Mouse (Mus musculus): ENCODE measurements around the gene Rtl6. TPM values are rescaled to one million over a fixed set of nuclear protein-coding genes. Genes with fewer than 3 reads are reported as not detected.

Rtl6 gene
- polyA plus RNA-seq, 1 experiment: 21.6 TPM

GRCm38 (mm10) chr15:84593514-84593913 is 35.9 kb upstream of the Rtl6 start:
- WGBS: 51% methylated on average over 9 of the region's 9 CpGs
- no peak overlapping the region for H3K4me3 ChIP-seq (replicated peaks; ENCODE audit: insufficient read depth, low read depth, low read length)
- no peaks in the 10 kb centered on the region for H3K4me1 ChIP-seq (ENCODE audit: control insufficient read depth, insufficient read depth, low read length)
- DNase-seq: no peak
- TF ChIP-seq CTCF (IDR thresholded peaks at IDR 0.05; ENCODE audit: borderline replicate concordance, insufficient read depth, low read depth, low read length) (no peak), POLR2A (IDR thresholded peaks at IDR 0.05; ENCODE audit: borderline replicate concordance, insufficient read depth, low read length) (no peak)
- H3K27me3 ChIP-seq (ENCODE audit: control insufficient read depth, insufficient read depth, low read length): no peaks in the 10 kb centered on the region
- H3K27ac ChIP-seq (ENCODE audit: insufficient read depth, low read length): no peak overlapping the region

GRCm38 (mm10) chr15:84592240-84592639 is 34.6 kb upstream of the Rtl6 start:
- no peak overlapping the region for H3K4me3 ChIP-seq (replicated peaks; ENCODE audit: insufficient read depth, low read depth, low read length)
- no peaks in the 10 kb centered on the region for H3K4me1 ChIP-seq (ENCODE audit: control insufficient read depth, insufficient read depth, low read length)
- DNase-seq: no peak
- 51% methylated on average over 5 of the region's 5 CpGs for WGBS
- no peaks in the 10 kb centered on the region for H3K27me3 ChIP-seq (ENCODE audit: control insufficient read depth, insufficient read depth, low read length)
- no peak for TF ChIP-seq POLR2A (IDR thresholded peaks at IDR 0.05; ENCODE audit: borderline replicate concordance, insufficient read depth, low read length)
- TF ChIP-seq CTCF (IDR thresholded peaks at IDR 0.05; ENCODE audit: borderline replicate concordance, insufficient read depth, low read depth, low read length): no peak
- no peak overlapping the region for H3K27ac ChIP-seq (ENCODE audit: insufficient read depth, low read length)

- 60% methylated on average over 13 of the region's 13 CpGs for WGBS
- Histone ChIP-seq H3K4me1 (ENCODE audit: control insufficient read depth, insufficient read depth, low read length) (no peaks in the 10 kb centered on the region), H3K27me3 (ENCODE audit: control insufficient read depth, insufficient read depth, low read length) (no peaks in the 10 kb centered on the region), H3K27ac (ENCODE audit: insufficient read depth, low read length) (no peak overlapping the region), H3K4me3 (replicated peaks; ENCODE audit: insufficient read depth, low read depth, low read length) (no peak overlapping the region)
- TF ChIP-seq POLR2A (IDR thresholded peaks at IDR 0.05; ENCODE audit: borderline replicate concordance, insufficient read depth, low read length): no peak
- TF ChIP-seq CTCF (IDR thresholded peaks at IDR 0.05; ENCODE audit: borderline replicate concordance, insufficient read depth, low read depth, low read length): no peak
- no peak for DNase-seq
Measured at GRCm38 (mm10) chr15:84591573-84592139, 34.0 kb upstream of the Rtl6 start.

GRCm38 (mm10) chr15:84588371-84588821 is 30.8 kb upstream of the Rtl6 start:
- H3K27ac ChIP-seq (ENCODE audit: insufficient read depth, low read length): no peak overlapping the region
- no peaks in the 10 kb centered on the region for H3K27me3 ChIP-seq (ENCODE audit: control insufficient read depth, insufficient read depth, low read length)
- H3K4me3 ChIP-seq (replicated peaks; ENCODE audit: insufficient read depth, low read depth, low read length): no peak overlapping the region
- H3K4me1 ChIP-seq (ENCODE audit: control insufficient read depth, insufficient read depth, low read length): no peaks in the 10 kb centered on the region
- no peak for DNase-seq
- WGBS: 49% methylated on average over 4 of the region's 4 CpGs
- TF ChIP-seq POLR2A (IDR thresholded peaks at IDR 0.05; ENCODE audit: borderline replicate concordance, insufficient read depth, low read length) (no peak), CTCF (IDR thresholded peaks at IDR 0.05; ENCODE audit: borderline replicate concordance, insufficient read depth, low read depth, low read length) (no peak)

GRCm38 (mm10) chr15:84578607-84579006 is 21.0 kb upstream of the Rtl6 start:
- Histone ChIP-seq H3K4me3 (replicated peaks; ENCODE audit: insufficient read depth, low read depth, low read length) (no peak overlapping the region), H3K27ac (ENCODE audit: insufficient read depth, low read length) (no peak overlapping the region), H3K27me3 (ENCODE audit: control insufficient read depth, insufficient read depth, low read length) (no peaks in the 10 kb centered on the region), H3K4me1 (ENCODE audit: control insufficient read depth, insufficient read depth, low read length) (no peaks in the 10 kb centered on the region)
- 93% methylated on average over 1 of the region's 1 CpGs for WGBS
- TF ChIP-seq CTCF (IDR thresholded peaks at IDR 0.05; ENCODE audit: borderline replicate concordance, insufficient read depth, low read depth, low read length): no peak
- no peak for TF ChIP-seq POLR2A (IDR thresholded peaks at IDR 0.05; ENCODE audit: borderline replicate concordance, insufficient read depth, low read length)
- DNase-seq: no peak

GRCm38 (mm10) chr15:84577019-84577418 is 19.4 kb upstream of the Rtl6 start:
- WGBS: 20% methylated on average over 4 of the region's 4 CpGs
- Histone ChIP-seq H3K4me3 (replicated peaks; ENCODE audit: insufficient read depth, low read depth, low read length) (no peak overlapping the region), H3K4me1 (ENCODE audit: control insufficient read depth, insufficient read depth, low read length) (no peaks in the 10 kb centered on the region), H3K27ac (ENCODE audit: insufficient read depth, low read length) (no peak overlapping the region), H3K27me3 (ENCODE audit: control insufficient read depth, insufficient read depth, low read length) (no peaks in the 10 kb centered on the region)
- TF ChIP-seq CTCF (IDR thresholded peaks at IDR 0.05; ENCODE audit: borderline replicate concordance, insufficient read depth, low read depth, low read length) (no peak), POLR2A (IDR thresholded peaks at IDR 0.05; ENCODE audit: borderline replicate concordance, insufficient read depth, low read length) (no peak)
- no peak for DNase-seq

GRCm38 (mm10) chr15:84566568-84567110 is 9.0 kb upstream of the Rtl6 start:
- WGBS: 68% methylated on average over 17 of the region's 17 CpGs

GRCm38 (mm10) chr15:84561501-84561900 is 3.9 kb upstream of the Rtl6 start:
- no peak overlapping the region for H3K4me3 ChIP-seq (replicated peaks; ENCODE audit: insufficient read depth, low read depth, low read length)
- no peaks in the 10 kb centered on the region; the same call in 1 of the 2 replicates for H3K27me3 ChIP-seq (ENCODE audit: control insufficient read depth, insufficient read depth, low read length)
- TF ChIP-seq CTCF (IDR thresholded peaks at IDR 0.05; ENCODE audit: borderline replicate concordance, insufficient read depth, low read depth, low read length): no peak
- TF ChIP-seq POLR2A (IDR thresholded peaks at IDR 0.05; ENCODE audit: borderline replicate concordance, insufficient read depth, low read length): no peak
- no peaks in the 10 kb centered on the region for H3K4me1 ChIP-seq (ENCODE audit: control insufficient read depth, insufficient read depth, low read length)
- 27% methylated on average over 2 of the region's 2 CpGs for WGBS
- no peak for DNase-seq
- H3K27ac ChIP-seq (ENCODE audit: insufficient read depth, low read length): no peak overlapping the region

More at GRCm38 (mm10) chr15:84566568-84567110, 9.0 kb upstream of the Rtl6 start:
- no peaks in the 10 kb centered on the region; the same call in 1 of the 2 replicates for H3K27me3 ChIP-seq (ENCODE audit: control insufficient read depth, insufficient read depth, low read length)
- TF ChIP-seq POLR2A (IDR thresholded peaks at IDR 0.05; ENCODE audit: borderline replicate concordance, insufficient read depth, low read length) (no peak), CTCF (IDR thresholded peaks at IDR 0.05; ENCODE audit: borderline replicate concordance, insufficient read depth, low read depth, low read length) (no peak)
- DNase-seq: no peak
- no peak overlapping the region for H3K4me3 ChIP-seq (replicated peaks; ENCODE audit: insufficient read depth, low read depth, low read length)
- no peak overlapping the region for H3K27ac ChIP-seq (ENCODE audit: insufficient read depth, low read length)
- no peaks in the 10 kb centered on the region for H3K4me1 ChIP-seq (ENCODE audit: control insufficient read depth, insufficient read depth, low read length)
